Mouse (Mus musculus) liver, adult 2 months (tissue): Measurements from ENCODE around the gene Nfic.

Experiments used
- CTCF ChIP-seq: fragments of 200-500 bp; IDR thresholded peaks from 2 replicates; pipeline ENCODE4 v1.5.1; 2011; ENCODE audit warnings: low read depth, low read length, control low read depth
- POLR2A ChIP-seq: fragments of 200-500 bp; IDR thresholded peaks from 2 replicates; pipeline ENCODE4 v1.6.1; 2011; ENCODE audit warnings: low read length, control low read depth; ENCODE audit not compliant: insufficient read depth; ENCODE audit errors: extremely low read depth

- no peak for TF ChIP-seq CTCF
- TF ChIP-seq POLR2A: no peak
Observed at GRCm38 (mm10) chr10:81427327-81427726, 28.1 kb downstream of the Nfic start.
